Mouse (Mus musculus) heart, adult 18-20 months (tissue): ENCODE measurements around the gene Platr17. TPM values are rescaled to one million over a fixed set of nuclear protein-coding genes. Genes with fewer than 3 reads are reported as not detected.
A peak's percentile ranks its signal among the peaks of the same experiment; 100 is the strongest.
"Not testable (repeated sequence)": the region's sequence is repeated elsewhere in the genome, so short reads cannot be mapped to it uniquely, and the experiment has no call there.

Experiments used
- DNase-seq, 2 experiments: peaks; one replicate each; pipeline ENCODE4 v3.0.0; 2021 to 2022; ENCODE audit warnings: mixed read lengths in 1 of 2
- total RNA-seq, 2 experiments: library from RNA; stranded (reverse); gene quantifications; 2 replicates each; pipeline ENCODE4 v1.2.3; 2021

Platr17 gene
- total RNA-seq, 2 experiments from 2014 or later: not detected

DNA sequence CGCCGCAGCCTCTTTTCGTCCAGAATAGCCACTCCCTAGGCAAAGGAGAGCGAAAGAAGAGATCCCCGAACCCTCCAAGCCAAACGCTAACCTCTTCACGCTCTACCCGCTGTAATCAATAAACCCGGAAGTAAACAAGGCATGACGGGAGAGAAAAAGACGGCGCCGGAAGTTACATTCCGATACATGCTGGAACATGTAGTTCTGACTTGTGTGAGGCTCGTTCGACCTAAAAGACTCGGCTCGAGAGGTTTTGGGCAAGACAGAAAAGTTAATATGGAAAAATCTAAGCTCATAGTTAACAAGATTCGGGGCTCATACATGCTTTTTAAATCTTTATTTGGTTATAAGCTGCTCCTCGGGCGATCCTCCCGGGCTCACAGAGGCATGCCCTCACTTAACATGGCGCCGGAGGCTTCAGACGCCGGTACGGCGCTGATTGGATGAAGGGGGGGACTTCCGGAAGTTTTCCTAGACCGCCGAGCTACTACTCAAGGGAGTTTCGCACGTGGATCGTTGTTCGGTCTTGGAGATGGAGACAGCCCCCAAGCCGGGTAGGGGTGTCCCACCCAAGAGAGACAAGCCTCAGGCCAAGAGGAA lies 35.4 kb downstream of the Platr17 start, which contains the start of the genes Pfdn6 and Wdr46:
Pfdn6 (minus strand) TSS at position 138 of the 600 bp plus-strand sequence.
Wdr46 (plus strand) TSS at position 455 of the 600 bp plus-strand sequence.
- peak; percentile 91 to 95 for DNase-seq

DNA sequence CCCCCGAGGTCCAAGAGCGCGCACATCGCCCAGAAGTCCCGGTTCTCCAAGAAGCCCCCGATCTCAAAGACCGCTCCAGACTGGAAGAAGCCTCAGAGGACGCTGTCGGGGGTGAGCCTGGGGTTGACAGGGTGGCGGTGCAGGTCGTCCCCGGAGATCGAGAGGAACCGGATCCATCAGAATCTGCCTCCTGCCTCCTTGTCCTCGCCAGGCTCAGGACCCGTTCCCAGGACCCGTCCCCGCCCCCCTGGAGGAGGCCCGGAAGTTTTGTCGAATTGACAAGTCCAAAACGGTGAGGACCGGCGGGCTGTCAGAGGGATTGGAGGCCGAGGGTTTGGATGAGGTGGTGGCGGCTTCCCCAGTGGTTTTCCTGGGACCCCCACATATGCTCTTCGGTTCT lies 36.0 kb downstream of the Platr17 start:
- DNase-seq: no peak

DNA sequence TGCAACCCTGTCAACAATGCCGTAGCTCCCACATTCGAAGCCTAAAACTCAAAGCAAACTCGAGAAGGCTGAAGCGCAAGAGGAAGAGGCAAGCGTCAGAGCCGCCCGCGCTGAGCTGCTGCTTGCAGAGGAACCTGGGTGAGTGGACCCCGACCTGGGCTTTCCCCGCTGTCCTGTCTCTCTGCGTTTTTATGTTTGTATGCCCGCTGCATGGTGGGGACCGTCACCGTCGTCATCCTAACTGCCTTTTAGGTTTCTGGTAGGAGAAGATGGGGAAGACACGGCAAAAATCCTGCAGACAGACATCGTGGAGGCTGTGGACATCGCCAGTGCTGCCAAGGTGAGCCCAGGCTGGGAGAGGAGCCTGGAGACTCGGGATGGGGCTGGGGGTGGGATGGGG lies 36.4 kb downstream of the Platr17 start:
- no peak for DNase-seq

DNA sequence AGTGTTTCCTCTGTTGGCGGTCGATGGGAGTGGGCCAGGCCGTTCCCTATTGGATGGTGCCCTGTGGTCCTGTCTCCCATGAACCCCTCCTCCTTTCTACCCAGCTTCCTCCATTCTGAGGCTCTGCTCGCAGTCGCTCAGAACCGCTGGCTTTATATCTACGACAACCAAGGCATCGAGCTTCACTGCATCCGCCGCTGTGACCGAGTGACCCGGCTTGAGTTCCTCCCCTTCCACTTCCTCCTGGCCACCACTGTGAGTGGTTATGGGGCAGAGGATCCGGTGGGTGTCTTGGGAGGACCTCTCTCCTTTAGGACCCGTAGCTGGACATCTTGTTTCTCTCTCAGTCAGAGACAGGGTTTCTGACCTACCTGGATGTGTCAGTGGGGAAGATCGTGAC lies 38.5 kb downstream of the Platr17 start:
- DNase-seq: no peak

DNA sequence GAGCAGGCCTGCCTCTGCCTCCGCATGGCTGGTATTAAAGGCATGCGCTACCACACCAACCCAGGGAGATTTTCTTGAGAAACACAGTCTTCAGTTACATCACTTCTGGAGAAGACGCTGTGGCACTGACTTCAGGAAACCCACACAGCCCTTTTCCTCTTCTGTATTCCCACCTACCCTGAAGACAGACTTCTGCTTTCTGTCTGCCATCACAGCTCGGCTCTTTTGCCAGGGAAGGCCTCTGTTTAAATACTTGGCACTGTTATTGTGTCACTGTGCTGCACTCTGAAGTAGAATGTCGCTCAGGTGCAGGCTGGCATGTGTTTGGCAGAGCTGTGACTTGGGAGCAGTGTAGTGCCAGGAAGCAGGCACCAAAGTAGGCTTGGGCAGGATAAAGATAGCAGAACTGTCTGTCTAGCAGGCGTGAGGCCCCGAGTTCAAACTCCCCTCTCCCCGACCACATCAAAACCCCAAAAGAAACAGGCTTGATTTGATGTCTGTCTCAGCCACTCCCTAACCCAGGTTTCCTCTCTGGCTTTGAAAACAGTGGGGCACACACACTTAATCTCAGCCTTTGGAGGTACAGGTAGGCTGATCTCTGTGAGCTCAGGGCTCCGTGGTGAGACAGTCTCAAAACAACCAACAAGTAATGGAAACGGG lies 42.6 kb downstream of the Platr17 start:
- DNase-seq: no peak

DNA sequence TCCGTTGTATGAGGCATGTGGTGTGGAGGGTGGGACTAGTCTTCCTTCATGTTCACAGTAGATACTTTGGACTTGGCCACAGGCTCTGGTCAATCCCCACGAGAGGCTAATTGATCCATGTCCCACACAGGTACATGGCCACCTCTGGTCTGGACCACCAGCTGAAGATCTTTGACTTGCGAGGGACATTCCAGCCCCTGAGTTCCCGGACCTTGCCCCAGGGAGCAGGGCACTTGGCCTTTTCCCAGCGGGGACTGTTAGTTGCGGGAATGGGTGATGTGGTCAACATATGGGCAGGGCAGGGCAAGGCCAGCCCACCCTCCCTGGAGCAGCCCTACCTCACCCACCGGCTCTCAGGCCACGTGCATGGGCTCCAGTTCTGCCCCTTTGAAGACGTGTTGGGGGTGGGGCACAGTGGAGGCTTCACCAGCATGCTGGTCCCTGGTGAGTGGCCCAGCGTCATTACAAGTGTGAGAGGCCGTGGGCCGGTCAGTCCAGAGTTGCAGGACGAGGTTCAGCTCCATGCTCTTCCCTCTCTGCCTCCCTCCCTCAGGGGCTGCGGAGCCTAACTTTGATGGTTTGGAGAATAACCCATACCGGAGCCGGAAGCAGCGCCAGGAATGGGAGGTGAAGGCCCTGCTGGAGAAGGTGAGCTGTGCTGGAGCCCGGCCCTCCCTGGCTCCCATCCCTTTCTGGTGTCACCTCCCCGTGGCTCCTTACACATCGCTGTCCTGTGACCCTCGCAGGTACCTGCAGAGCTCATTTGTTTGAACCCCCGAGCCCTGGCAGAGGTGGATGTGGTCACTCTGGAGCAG lies 43.4 kb downstream of the Platr17 start:
- DNase-seq: no peak

DNA sequence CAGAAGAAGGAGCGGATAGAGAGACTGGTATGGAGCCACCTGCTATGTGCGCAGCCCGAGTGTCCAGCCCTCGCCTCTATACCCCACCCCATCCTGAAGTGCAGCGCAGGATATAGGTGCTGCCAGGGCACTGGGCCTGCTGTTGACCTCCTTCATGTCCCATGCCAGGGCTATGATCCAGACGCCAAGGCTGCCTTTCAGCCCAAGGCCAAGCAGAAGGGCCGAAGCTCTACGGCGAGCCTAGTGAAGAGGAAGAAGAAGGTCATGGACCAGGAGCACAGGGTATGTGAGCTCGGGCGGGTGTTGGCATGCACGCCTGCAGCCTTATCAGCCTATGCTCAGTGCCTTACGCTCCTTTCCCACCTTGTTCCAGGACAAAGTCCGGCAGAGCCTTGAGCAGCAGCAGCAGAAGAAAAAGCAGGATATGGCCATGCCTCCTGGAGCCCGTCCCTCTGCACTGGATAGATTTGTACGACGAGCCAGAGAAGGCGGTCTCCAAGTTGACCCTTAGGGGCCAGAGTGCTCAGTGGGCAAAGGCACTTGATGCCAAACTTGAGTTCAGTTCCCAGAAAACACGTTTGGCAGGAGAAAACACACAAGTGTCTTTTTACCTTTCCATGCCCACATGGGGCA lies 44.1 kb downstream of the Platr17 start:
- no peak for DNase-seq

DNA sequence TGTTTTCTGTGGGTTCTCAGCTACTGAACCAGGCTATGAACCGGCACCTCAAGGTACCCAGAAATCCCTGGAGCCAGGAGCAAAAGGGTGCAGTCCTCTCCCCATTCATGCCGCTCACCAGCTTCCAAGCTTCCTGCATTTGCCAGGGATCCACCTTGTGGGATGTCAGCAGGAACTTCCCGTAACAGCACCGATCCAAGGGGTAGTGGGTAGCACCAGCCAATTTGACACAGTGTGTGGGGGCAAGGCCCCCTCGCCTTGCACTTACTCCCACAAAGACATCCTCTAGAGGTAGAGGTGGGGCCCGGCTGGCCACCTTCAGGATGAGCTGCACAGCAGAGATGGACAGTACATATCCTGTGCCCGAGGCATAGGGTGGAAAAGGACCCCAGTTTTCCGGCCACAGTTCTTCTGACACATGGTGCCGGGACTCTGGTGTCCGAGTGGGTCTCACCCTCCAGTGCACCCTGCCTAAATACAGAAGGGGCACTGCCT lies 45.2 kb downstream of the Platr17 start:
- no peak for DNase-seq

DNA sequence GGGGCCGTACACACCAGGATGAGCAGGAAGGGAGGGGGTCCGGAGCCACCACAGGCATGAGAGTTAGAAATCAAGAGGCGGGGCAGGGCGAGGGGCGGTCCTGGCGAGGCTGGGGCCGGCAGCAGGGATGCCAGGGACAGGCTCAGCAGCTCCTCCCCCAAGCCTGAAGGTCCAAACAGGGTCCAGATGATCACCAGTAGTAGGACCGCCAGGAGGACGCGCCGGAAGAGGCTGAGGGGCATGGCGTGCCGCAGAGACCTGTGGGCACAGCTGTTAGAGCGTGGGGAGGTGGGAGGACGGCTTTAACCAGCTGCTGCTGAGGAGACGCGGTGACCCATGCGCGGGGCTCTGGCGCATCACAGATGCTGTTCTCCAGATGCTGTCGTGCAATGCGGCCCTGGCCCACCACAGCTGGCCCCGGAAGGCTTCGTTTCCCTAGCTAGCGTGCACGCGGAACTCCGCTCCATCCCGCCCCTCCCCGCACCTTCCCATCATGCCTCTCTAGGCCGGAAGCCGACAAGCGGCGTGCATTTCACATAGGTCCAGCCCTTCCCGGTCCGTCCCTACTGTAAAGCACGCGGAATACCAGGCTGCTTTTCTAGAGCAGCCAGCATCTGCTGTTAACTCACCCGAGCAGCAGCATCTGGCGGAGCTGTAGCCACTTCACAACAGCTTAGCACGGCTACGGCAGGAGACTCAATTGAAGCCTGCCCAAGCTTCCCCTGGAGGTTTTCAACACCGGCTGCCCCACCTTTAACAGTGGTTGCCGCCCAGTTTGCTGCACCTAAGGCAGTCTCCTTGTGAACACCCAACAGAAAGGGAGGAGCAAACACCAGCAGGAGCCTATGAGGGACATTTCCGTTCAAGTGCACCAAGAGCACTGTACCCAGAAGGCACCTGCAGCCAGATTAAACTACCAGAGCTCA lies 46.3 kb downstream of the Platr17 start, which contains the start of gene B3galt4:
B3galt4 (minus strand) TSS at position 468 of the 926 bp plus-strand sequence.
- DNase-seq: peak; percentile 82 to 83

DNA sequence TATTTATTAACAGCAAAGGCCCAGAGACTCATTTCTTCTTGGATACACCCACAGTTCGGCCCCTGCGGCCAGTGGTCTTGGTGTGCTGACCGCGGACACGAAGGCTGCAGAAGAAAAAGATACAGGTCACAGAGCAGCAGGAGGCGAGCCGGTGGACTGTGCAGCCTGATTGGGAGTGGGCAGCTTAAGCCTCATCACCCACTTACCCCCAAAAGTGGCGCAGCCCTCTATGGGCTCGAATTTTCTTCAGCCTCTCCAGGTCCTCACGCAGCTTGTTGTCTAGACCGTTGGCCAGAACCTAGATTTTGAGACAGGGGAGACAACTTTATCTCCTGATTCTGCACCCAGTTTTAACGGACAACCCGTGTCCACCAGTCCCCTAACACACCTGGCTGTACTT lies 47.1 kb downstream of the Platr17 start:
- not testable (repeated sequence) for DNase-seq

DNA sequence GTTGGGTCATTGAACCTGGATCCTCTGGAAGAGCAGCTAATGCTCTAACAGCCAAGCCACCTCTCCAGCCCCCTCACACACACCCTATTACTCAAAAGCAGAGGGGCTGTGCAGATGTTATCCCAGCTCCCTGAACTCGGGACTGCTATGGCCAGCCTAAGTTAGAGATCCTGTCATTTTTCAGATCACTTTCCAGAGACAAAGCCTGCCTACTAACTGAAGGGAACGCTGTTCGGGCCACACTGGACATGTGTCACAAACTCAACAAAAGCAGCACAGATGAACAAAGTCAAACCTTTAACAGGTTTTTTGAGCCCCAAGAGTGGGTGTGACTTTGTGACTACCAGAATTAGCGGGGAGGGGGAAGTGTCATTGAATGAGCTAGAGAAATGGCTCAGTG lies 47.9 kb downstream of the Platr17 start:
- DNase-seq: no peak

DNA sequence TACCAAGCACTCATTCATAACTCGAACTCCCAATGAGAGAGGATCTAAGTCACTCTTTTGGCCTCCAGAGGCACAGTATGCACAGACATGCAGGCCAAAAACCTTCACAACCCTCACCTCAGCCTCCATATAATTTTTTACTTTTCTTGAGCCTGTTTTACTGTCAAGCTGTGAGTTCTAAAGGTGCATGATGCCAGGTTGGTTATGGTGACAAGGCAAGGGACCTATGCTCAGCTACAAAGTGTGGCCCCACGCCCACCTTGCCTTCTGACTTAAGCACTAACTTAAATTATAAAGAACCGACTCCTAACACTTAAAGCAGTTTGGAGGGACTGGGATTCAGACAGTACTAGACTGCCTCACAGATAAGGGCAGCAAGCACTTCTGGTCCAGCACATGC lies 48.4 kb downstream of the Platr17 start:
- no peak for DNase-seq

DNA sequence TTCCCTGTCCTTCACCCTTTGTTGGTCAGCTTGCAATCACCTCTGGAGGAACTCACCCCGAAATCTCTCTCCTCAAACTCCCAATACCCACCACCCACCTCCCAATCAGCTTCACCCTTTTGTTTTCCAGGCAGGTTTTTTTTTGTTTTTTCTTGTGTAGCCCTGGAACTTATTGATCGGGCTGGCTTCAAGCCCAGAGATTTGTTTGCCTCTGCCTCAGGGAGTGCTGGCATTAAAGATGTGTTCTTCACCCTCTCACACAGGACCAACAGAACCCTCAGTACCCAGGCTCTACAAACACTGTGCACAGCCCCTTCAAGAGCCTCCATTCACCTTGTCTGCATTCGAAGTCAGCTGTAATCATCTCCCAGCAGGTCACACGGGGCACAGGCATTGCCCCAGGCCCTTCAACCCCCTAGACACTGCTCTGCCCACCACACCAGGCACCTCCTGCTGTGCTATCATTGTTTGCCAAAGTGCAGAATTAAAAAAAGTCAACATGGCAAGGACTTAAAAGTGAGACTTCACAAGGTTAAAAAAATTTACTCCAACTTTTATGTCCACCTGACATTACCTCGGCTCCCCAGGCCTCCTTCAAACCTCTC lies 49.1 kb downstream of the Platr17 start:
- DNase-seq: no peak

DNA sequence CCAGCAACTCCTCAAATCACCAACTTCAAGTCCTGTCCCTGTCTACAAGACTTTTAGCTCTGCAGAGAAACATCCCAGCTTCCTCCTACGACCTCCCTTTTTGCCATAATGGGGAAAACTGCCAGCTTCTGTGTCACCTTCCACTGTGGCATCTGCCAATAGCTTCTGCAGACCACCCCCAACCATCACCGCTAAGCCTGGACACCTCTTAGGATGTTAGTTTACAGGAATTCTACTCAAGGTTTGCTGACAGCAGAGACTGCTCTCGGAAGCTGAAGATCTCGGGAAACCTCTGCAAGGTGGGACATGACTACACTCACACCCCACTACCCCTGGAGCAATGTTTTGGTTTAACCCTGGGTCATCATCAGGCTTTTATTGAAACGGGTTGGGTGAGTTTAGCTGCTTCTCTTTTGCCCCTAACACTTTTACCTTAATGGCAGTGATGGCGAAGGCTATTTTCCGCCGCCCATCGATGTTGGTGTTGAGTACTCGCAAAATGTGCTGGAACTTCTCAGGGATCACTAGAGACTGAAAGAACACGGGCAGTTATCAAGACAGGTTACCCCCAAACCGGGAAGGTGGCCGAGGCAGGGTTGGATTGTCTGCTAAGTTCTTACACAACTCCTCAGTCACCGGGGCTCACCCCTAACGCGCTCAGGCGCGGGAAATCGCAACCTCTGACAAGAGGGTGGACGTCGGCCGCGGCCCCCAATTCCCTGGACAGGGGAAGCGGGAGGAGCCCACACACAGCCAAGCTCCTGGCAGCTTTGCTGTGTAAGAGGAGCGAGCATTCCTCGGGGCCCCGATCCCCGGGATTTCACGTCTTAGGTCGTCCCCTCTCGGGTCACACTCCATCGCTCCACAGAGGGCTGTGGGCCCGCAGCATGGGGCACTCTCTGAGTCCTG lies 50.0 kb downstream of the Platr17 start:
- no peak for DNase-seq

DNA sequence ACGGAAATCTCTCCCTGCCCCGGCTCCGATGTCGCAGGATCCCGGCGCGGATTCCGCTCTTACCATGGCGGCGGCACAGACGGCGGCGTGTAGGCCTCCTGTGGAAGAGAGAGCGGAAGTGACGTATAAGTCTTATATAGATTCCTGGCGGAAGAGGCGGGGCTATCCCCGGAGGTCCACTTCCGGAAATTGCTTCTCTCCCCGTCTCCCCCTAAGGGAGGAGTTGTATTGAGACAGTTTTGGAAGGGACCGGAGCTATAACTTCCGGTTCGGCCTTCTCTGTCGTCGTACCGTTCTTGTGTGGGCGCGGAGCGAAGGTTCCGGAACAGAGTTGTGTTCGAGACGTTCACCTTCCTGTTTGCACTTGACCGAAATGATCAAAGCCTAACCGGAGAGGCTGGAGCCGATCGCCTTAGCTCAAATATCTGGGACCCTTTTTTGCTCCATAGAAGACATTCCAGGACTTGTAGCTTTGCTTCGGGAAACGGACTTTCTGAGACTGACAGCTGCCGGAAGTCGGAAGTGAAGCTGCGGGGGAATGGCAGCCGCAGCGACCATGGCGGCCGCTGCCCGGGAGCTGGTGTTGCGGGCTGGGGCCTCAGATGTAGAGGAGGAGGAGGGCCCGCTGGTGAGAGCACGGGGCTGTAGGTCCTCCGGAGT lies 50.8 kb downstream of the Platr17 start, which contains the start of the genes Vps52 and Rps18:
Vps52 (plus strand) TSS at position 258 of the 660 bp plus-strand sequence.
Rps18 (minus strand) TSS at position 447 of the 660 bp plus-strand sequence.
- peak; percentile 98 for DNase-seq
